Mouse (Mus musculus): ENCODE measurements around the gene Lrrc14b. TPM values are rescaled to one million over a fixed set of nuclear protein-coding genes. Genes with fewer than 3 reads are reported as not detected.

The Lrrc14b gene
- total and polyA plus RNA-seq, 3 experiments = 0.17 TPM; not detected in 2

GRCm38 (mm10) chr13:74349566-74350434 is 14.0 kb downstream of the Lrrc14b start, which contains the start of the genes Sdha and Ccdc127 (continued):
- TF ChIP-seq UBTF (IDR thresholded peaks at IDR 0.05; ENCODE audit: low read depth, low read length) = 0 out of 2 replicates have a peak, but pooled peaks have one; percentile 3
- peak; percentile 85 for TF ChIP-seq MXI1 (IDR thresholded peaks at IDR 0.05; ENCODE audit: low read depth, low read length)
- TF ChIP-seq MAFK (IDR thresholded peaks at IDR 0.05; ENCODE audit: insufficient replicate concordance, low read length) = no peak
- TF ChIP-seq ELF1 (IDR thresholded peaks at IDR 0.05; ENCODE audit: low read depth, low read length) = peak; percentile 61
- TF ChIP-seq RCOR1 (conservative IDR thresholded peaks at IDR 0.05; ENCODE audit: low read depth, low read length) = no peak
- TF ChIP-seq NELFE (IDR thresholded peaks at IDR 0.05; ENCODE audit: low read depth, low read length) = peak; percentile 95
- no peak for TF ChIP-seq JUN (IDR thresholded peaks at IDR 0.05; ENCODE audit: insufficient read depth, low read depth, low read length)
- no peak for TF ChIP-seq E2F4 (IDR thresholded peaks at IDR 0.05; ENCODE audit: insufficient replicate concordance, low read depth, low read length)
- TF ChIP-seq SMC3 (IDR thresholded peaks at IDR 0.05; ENCODE audit: low read depth, low read length) = no peak

GRCm38 (mm10) chr13:74341036-74341435 is 22.8 kb downstream of the Lrrc14b start:
- dilution Hi-C loops (cut with MboI; ENCODE audit: extremely low pct_ligation_motif_present, extremely low pct_unique_long_range_greater_than_20kb, low sequenced_read_pairs) (no loop called here), in situ Hi-C loops (cut with MboI; ENCODE audit: low pct_ligation_motif_present, low pct_unique_long_range_greater_than_20kb, low sequenced_read_pairs) (loop anchor here (25.0 kb wide), 1 partner anchor 171 kb away; no protein-coding TSS in a partner anchor)
- Histone ChIP-seq H3K9ac (ENCODE audit: insufficient read depth, low read depth) (no peak overlapping the region), H3K79me2 (replicated peaks; ENCODE audit: control insufficient read depth, extremely low read depth, insufficient read depth, poor library complexity, severe bottlenecking) (peaks cover 6% of the 10 kb centered on the region; the same call in 1 of the 2 replicates), H3K36me3 (replicated peaks in 1 of 2; ENCODE audit: control insufficient read depth in 1 of 2, insufficient read depth in 1 of 2, low read length in 1 of 2) (peaks cover 48 to 87% of the 10 kb centered on the region in 2 experiments), H3K4me3 (replicated peaks in 1 of 3; ENCODE audit: low read depth in 2 of 3, low read length in 2 of 3, poor library complexity in 1 of 3) (no peak overlapping the region), H3K27ac (ENCODE audit: insufficient read depth, low read depth) (no peak overlapping the region), H3K4me2 (ENCODE audit: insufficient read depth, low read depth, poor library complexity, severe bottlenecking) (no peak overlapping the region), H3K27me3 (replicated peaks) (no peaks in the 10 kb centered on the region), H3K9me3 (replicated peaks; ENCODE audit: low read length) (no peaks in the 10 kb centered on the region), H3K4me1 (ENCODE audit: control insufficient read depth in 1 of 2, insufficient read depth in 2 of 2) (peaks cover 2 to 13% of the 10 kb centered on the region in 2 experiments; a peak in 3 of 4 replicates)
- DNase-seq (ENCODE audit: extremely low read depth) = peak; percentile 67
- TF ChIP-seq UBTF (IDR thresholded peaks at IDR 0.05; ENCODE audit: low read depth, low read length) (no peak), JUND (conservative IDR thresholded peaks at IDR 0.05; ENCODE audit: low read depth, low read length) (no peak), CTCF (conservative IDR thresholded peaks at IDR 0.05 in 1 of 2, IDR thresholded peaks at IDR 0.05 in 1 of 2; ENCODE audit: low read depth in 2 of 2, low read length in 2 of 2) (peak; percentile 65 to 90), CHD2 (IDR thresholded peaks at IDR 0.05; ENCODE audit: low read length) (no peak), RAD21 (IDR thresholded peaks at IDR 0.05; ENCODE audit: low read depth, low read length) (peak; percentile 76), SMC3 (IDR thresholded peaks at IDR 0.05; ENCODE audit: low read depth, low read length) (peak; percentile 59)

GRCm38 (mm10) chr13:74329321-74329720 is 34.5 kb downstream of the Lrrc14b start:
- H3K27me3 ChIP-seq (replicated peaks) = no peaks in the 10 kb centered on the region
- TF ChIP-seq ZC3H11A (IDR thresholded peaks at IDR 0.05; ENCODE audit: low read depth, low read length) (no peak), KAT2A (IDR thresholded peaks at IDR 0.05; ENCODE audit: insufficient replicate concordance, low read length) (no peak), RAD21 (IDR thresholded peaks at IDR 0.05; ENCODE audit: low read depth, low read length) (no peak), MYC (IDR thresholded peaks at IDR 0.05; ENCODE audit: low read depth, low read length) (no peak), POLR2A (IDR thresholded peaks at IDR 0.05; ENCODE audit: low read depth, low read length) (no peak), SIN3A (IDR thresholded peaks at IDR 0.05; ENCODE audit: low read length) (no peak)
- DNase-seq (ENCODE audit: extremely low read depth) = no peak
- H3K9me3 ChIP-seq (replicated peaks; ENCODE audit: low read length) = no peaks in the 10 kb centered on the region
- no peaks in the 10 kb centered on the region for H3K4me1 ChIP-seq (ENCODE audit: control insufficient read depth in 1 of 2, insufficient read depth in 2 of 2)
- dilution Hi-C loops (cut with MboI; ENCODE audit: extremely low pct_ligation_motif_present, extremely low pct_unique_long_range_greater_than_20kb, low sequenced_read_pairs) = no loop called here
- no peaks in the 10 kb centered on the region for H3K79me2 ChIP-seq (replicated peaks; ENCODE audit: control insufficient read depth, extremely low read depth, insufficient read depth, poor library complexity, severe bottlenecking)
- in situ Hi-C loops (cut with MboI; ENCODE audit: low pct_ligation_motif_present, low pct_unique_long_range_greater_than_20kb, low sequenced_read_pairs) = loop anchor here (25.0 kb wide), 1 partner anchor 183 kb away; no protein-coding TSS in a partner anchor
- no peak overlapping the region for H3K9ac ChIP-seq (ENCODE audit: insufficient read depth, low read depth)
- H3K4me2 ChIP-seq (ENCODE audit: insufficient read depth, low read depth, poor library complexity, severe bottlenecking) = no peak overlapping the region
- H3K4me3 ChIP-seq (replicated peaks in 1 of 3; ENCODE audit: low read depth in 2 of 3, low read length in 2 of 3, poor library complexity in 1 of 3) = no peak overlapping the region
- no peak overlapping the region for H3K27ac ChIP-seq (ENCODE audit: insufficient read depth, low read depth)
- H3K36me3 ChIP-seq (replicated peaks in 1 of 2; ENCODE audit: control insufficient read depth in 1 of 2, insufficient read depth in 1 of 2, low read length in 1 of 2) = peaks cover 58 to 75% of the 10 kb centered on the region in 2 experiments

Data from CH12.LX (cell line).